Mouse (Mus musculus): ENCODE measurements around the gene Larp6. TPM values are rescaled to one million over a fixed set of nuclear protein-coding genes. Genes with fewer than 3 reads are reported as not detected.

Larp6 gene
- total RNA-seq, 1 experiment: 0.62 TPM

DNA sequence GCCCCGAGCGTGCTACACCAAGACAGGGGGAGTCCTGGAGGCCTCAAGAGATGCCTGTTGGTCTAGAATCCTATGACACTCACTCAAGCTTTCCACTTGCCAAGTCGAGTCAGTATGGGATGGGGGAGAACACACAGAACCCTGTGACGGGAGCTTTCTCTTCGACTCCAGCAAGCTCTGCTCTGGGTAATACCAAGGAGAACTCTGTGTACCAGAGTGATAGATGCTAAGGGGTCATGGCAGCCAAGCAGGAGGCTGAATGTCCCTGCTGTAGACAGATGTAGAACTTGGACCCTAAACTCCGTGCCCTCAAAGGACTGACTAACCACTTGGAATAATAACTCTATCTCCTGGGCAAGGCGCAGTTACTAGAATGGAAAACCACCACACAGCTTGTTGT lies 12.2 kb downstream of the Larp6 start:
- in situ Hi-C loops (cut with MboI; ENCODE audit: low sequenced_read_pairs in 2 of 2, unreplicated experiment in 2 of 2): no loop called here

DNA sequence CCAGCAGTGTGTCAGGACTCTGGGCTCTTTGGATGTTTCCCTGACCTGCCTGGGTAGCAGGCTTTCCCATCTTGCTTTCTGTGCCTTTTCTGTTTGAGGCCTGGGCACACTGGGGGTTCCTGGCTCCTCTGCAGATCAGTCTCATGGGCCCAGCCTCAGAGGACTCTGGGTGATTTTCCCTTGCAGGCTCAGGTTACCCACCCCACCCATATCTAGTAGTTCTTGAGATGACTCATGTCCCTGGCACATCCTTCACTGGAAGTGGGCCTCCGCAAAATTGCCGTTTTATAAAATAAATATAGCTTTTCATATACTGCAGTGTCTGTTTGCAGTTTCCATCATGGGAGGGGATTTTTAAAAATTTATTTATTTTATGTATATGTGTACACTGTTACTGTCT lies 21.5 kb downstream of the Larp6 start:
- H3K36me3 ChIP-seq (ENCODE audit: control insufficient read depth, insufficient read depth, low read length, poor library complexity, severe bottlenecking): no peaks in the 10 kb centered on the region
- no peak for TF ChIP-seq HCFC1 (IDR thresholded peaks at IDR 0.05; ENCODE audit: borderline replicate concordance, insufficient read depth, low read length)
- TF ChIP-seq CHD2 (IDR thresholded peaks at IDR 0.05; ENCODE audit: low read depth, low read length): no peak
- TF ChIP-seq ZNF384 (IDR thresholded peaks at IDR 0.05; ENCODE audit: low read depth, low read length): no peak
- no peak for TF ChIP-seq ZC3H11A (IDR thresholded peaks at IDR 0.05; ENCODE audit: borderline replicate concordance, low read depth, low read length)
- no peak for TF ChIP-seq MAFK (IDR thresholded peaks at IDR 0.05; ENCODE audit: insufficient read depth, low read depth, low read length)
- H3K4me3 ChIP-seq (ENCODE audit: insufficient read depth in 1 of 2, low read depth in 1 of 2, low read length in 2 of 2, poor library complexity in 1 of 2, severe bottlenecking in 1 of 2): no peak overlapping the region
- DNase-seq (ENCODE audit: low read depth, low spot score): no peak
- peaks cover 4% of the 10 kb centered on the region; the same call in 1 of the 2 replicates for H3K9me3 ChIP-seq (ENCODE audit: control insufficient read depth, insufficient read depth, low read depth, low read length)
- no peak overlapping the region for H3K27ac ChIP-seq (ENCODE audit: insufficient read depth, low read depth, low read length, poor library complexity, severe bottlenecking)
- H3K9ac ChIP-seq (ENCODE audit: insufficient read depth, low read depth, low read length, poor library complexity, severe bottlenecking): no peak overlapping the region
- no peaks in the 10 kb centered on the region for H3K4me1 ChIP-seq (ENCODE audit: control insufficient read depth in 2 of 2, insufficient read depth in 2 of 2, low read length in 2 of 2, poor library complexity in 1 of 2)
- in situ Hi-C loops (cut with MboI; ENCODE audit: low sequenced_read_pairs in 2 of 2, unreplicated experiment in 2 of 2): no loop called here

More for the DNA sequence above, 12.2 kb downstream of the Larp6 start:
- no peak for DNase-seq (ENCODE audit: low read depth, low spot score)
- TF ChIP-seq ZNF384 (IDR thresholded peaks at IDR 0.05; ENCODE audit: low read depth, low read length) (no peak), ZC3H11A (IDR thresholded peaks at IDR 0.05; ENCODE audit: borderline replicate concordance, low read depth, low read length) (no peak), MAFK (IDR thresholded peaks at IDR 0.05; ENCODE audit: insufficient read depth, low read depth, low read length) (no peak), HCFC1 (IDR thresholded peaks at IDR 0.05; ENCODE audit: borderline replicate concordance, insufficient read depth, low read length) (no peak), CHD2 (IDR thresholded peaks at IDR 0.05; ENCODE audit: low read depth, low read length) (no peak)
- no peaks in the 10 kb centered on the region for H3K9me3 ChIP-seq (ENCODE audit: control insufficient read depth, insufficient read depth, low read depth, low read length)
- no peak overlapping the region for H3K4me3 ChIP-seq (ENCODE audit: insufficient read depth in 1 of 2, low read depth in 1 of 2, low read length in 2 of 2, poor library complexity in 1 of 2, severe bottlenecking in 1 of 2)
- H3K36me3 ChIP-seq (ENCODE audit: control insufficient read depth, insufficient read depth, low read length, poor library complexity, severe bottlenecking): no peaks in the 10 kb centered on the region
- H3K9ac ChIP-seq (ENCODE audit: insufficient read depth, low read depth, low read length, poor library complexity, severe bottlenecking): no peak overlapping the region
- no peaks in the 10 kb centered on the region for H3K4me1 ChIP-seq (ENCODE audit: control insufficient read depth in 2 of 2, insufficient read depth in 2 of 2, low read length in 2 of 2, poor library complexity in 1 of 2)
- H3K27ac ChIP-seq (ENCODE audit: insufficient read depth, low read depth, low read length, poor library complexity, severe bottlenecking): no peak overlapping the region

DNA sequence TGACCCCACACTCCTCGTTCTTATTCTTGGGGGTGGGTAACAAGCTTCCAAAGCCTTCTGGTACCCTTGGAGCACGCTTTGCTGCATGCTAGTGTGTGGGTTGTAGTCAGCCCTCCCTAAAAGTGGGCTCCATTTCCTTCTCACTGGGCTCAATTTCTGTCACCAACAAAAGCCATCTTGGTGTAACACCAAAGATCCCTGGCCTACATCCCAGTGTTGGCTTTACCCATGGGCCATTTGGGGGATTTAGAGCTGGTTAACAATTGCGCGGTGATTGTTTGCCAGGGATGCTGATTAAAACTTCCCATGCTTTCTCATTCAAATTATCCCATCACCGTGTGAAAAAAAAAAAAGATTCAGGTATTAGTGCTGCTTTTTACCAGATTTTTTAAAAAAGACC lies 26.3 kb downstream of the Larp6 start:
- Histone ChIP-seq H3K9ac (ENCODE audit: insufficient read depth, low read depth, low read length, poor library complexity, severe bottlenecking) (no peak overlapping the region), H3K27ac (ENCODE audit: insufficient read depth, low read depth, low read length, poor library complexity, severe bottlenecking) (no peak overlapping the region)

DNA sequence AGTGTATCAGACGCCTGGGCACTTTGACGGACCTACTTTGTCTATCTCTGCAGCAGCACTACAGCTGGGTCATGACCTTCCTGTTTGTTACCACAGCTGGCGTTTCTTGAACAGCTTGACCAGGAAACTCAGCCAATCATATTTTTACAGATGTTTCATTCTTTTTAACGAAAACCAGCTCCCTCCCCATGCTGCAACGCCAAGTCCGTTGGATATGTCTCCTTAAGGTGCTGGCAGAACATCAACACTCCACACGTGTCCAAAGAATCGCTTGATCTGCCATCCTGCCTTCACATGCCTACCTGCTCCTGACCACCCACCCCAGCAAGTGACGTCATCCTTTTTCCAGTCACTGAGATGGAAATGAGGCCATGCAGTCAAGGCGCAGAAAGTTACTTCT lies 28.6 kb downstream of the Larp6 start:
- Histone ChIP-seq H3K9me3 (ENCODE audit: control insufficient read depth, insufficient read depth, low read depth, low read length) (no peaks in the 10 kb centered on the region), H3K4me1 (ENCODE audit: control insufficient read depth in 2 of 2, insufficient read depth in 2 of 2, low read length in 2 of 2, poor library complexity in 1 of 2) (no peaks in the 10 kb centered on the region), H3K36me3 (ENCODE audit: control insufficient read depth, insufficient read depth, low read length, poor library complexity, severe bottlenecking) (no peaks in the 10 kb centered on the region), H3K9ac (ENCODE audit: insufficient read depth, low read depth, low read length, poor library complexity, severe bottlenecking) (no peak overlapping the region), H3K27ac (ENCODE audit: insufficient read depth, low read depth, low read length, poor library complexity, severe bottlenecking) (no peak overlapping the region), H3K4me3 (ENCODE audit: insufficient read depth in 1 of 2, low read depth in 1 of 2, low read length in 2 of 2, poor library complexity in 1 of 2, severe bottlenecking in 1 of 2) (no peak overlapping the region)
- TF ChIP-seq ZNF384 (IDR thresholded peaks at IDR 0.05; ENCODE audit: low read depth, low read length): no peak
- no peak for TF ChIP-seq MAFK (IDR thresholded peaks at IDR 0.05; ENCODE audit: insufficient read depth, low read depth, low read length)
- TF ChIP-seq HCFC1 (IDR thresholded peaks at IDR 0.05; ENCODE audit: borderline replicate concordance, insufficient read depth, low read length): no peak
- no peak for TF ChIP-seq CHD2 (IDR thresholded peaks at IDR 0.05; ENCODE audit: low read depth, low read length)
- TF ChIP-seq ZC3H11A (IDR thresholded peaks at IDR 0.05; ENCODE audit: borderline replicate concordance, low read depth, low read length): no peak
- in situ Hi-C loops (cut with MboI; ENCODE audit: low sequenced_read_pairs in 2 of 2, unreplicated experiment in 2 of 2): no loop called here
- no peak for DNase-seq (ENCODE audit: low read depth, low spot score)

More for the DNA sequence above, 26.3 kb downstream of the Larp6 start:
- no peak for TF ChIP-seq ZNF384 (IDR thresholded peaks at IDR 0.05; ENCODE audit: low read depth, low read length)
- TF ChIP-seq HCFC1 (IDR thresholded peaks at IDR 0.05; ENCODE audit: borderline replicate concordance, insufficient read depth, low read length): no peak
- no peak for TF ChIP-seq MAFK (IDR thresholded peaks at IDR 0.05; ENCODE audit: insufficient read depth, low read depth, low read length)
- no peak for TF ChIP-seq CHD2 (IDR thresholded peaks at IDR 0.05; ENCODE audit: low read depth, low read length)
- no peak for TF ChIP-seq ZC3H11A (IDR thresholded peaks at IDR 0.05; ENCODE audit: borderline replicate concordance, low read depth, low read length)
- Histone ChIP-seq H3K4me1 (ENCODE audit: control insufficient read depth in 2 of 2, insufficient read depth in 2 of 2, low read length in 2 of 2, poor library complexity in 1 of 2) (no peaks in the 10 kb centered on the region), H3K9me3 (ENCODE audit: control insufficient read depth, insufficient read depth, low read depth, low read length) (no peaks in the 10 kb centered on the region), H3K4me3 (ENCODE audit: insufficient read depth in 1 of 2, low read depth in 1 of 2, low read length in 2 of 2, poor library complexity in 1 of 2, severe bottlenecking in 1 of 2) (no peak overlapping the region), H3K36me3 (ENCODE audit: control insufficient read depth, insufficient read depth, low read length, poor library complexity, severe bottlenecking) (no peaks in the 10 kb centered on the region)
- DNase-seq (ENCODE audit: low read depth, low spot score): no peak
- in situ Hi-C loops (cut with MboI; ENCODE audit: low sequenced_read_pairs in 2 of 2, unreplicated experiment in 2 of 2): no loop called here

DNA sequence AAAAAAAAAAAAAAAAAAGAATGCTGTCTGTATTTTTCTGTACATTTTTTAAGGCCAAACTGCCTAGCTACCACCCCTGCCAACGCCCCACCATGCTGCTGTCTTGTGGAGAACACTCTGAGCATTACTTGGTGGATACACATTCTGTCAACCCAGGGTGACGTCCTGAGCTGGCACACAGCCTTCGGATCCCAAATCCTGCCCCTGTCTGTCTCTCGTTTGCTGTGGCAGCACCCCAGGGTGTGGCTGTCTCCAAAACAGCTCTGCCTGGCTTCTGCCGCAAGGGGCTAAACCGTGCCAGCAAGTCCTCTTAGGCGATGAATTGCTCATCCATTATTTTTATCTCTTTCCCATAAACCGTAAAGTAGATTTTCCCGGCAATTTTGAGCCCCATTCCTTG lies 29.7 kb downstream of the Larp6 start:
- in situ Hi-C loops (cut with MboI; ENCODE audit: low sequenced_read_pairs in 2 of 2, unreplicated experiment in 2 of 2): no loop called here
- H3K9me3 ChIP-seq (ENCODE audit: control insufficient read depth, insufficient read depth, low read depth, low read length): no peaks in the 10 kb centered on the region
- no peaks in the 10 kb centered on the region for H3K4me1 ChIP-seq (ENCODE audit: control insufficient read depth in 2 of 2, insufficient read depth in 2 of 2, low read length in 2 of 2, poor library complexity in 1 of 2)
- H3K9ac ChIP-seq (ENCODE audit: insufficient read depth, low read depth, low read length, poor library complexity, severe bottlenecking): no peak overlapping the region
- H3K36me3 ChIP-seq (ENCODE audit: control insufficient read depth, insufficient read depth, low read length, poor library complexity, severe bottlenecking): no peaks in the 10 kb centered on the region
- no peak overlapping the region for H3K27ac ChIP-seq (ENCODE audit: insufficient read depth, low read depth, low read length, poor library complexity, severe bottlenecking)
- peak; percentile 54; the same call in 1 of the 2 replicates for TF ChIP-seq ZNF384 (IDR thresholded peaks at IDR 0.05; ENCODE audit: low read depth, low read length)
- no peak for TF ChIP-seq ZC3H11A (IDR thresholded peaks at IDR 0.05; ENCODE audit: borderline replicate concordance, low read depth, low read length)
- TF ChIP-seq CHD2 (IDR thresholded peaks at IDR 0.05; ENCODE audit: low read depth, low read length): no peak
- no peak for TF ChIP-seq HCFC1 (IDR thresholded peaks at IDR 0.05; ENCODE audit: borderline replicate concordance, insufficient read depth, low read length)
- no peak for TF ChIP-seq MAFK (IDR thresholded peaks at IDR 0.05; ENCODE audit: insufficient read depth, low read depth, low read length)
- no peak overlapping the region for H3K4me3 ChIP-seq (ENCODE audit: insufficient read depth in 1 of 2, low read depth in 1 of 2, low read length in 2 of 2, poor library complexity in 1 of 2, severe bottlenecking in 1 of 2)
- no peak for DNase-seq (ENCODE audit: low read depth, low spot score)

All from ES-E14 (cell line).